Mouse (Mus musculus): Measurements from ENCODE around the gene Fxyd7. TPM values are rescaled to one million over a fixed set of nuclear protein-coding genes. Genes with fewer than 3 reads are reported as not detected.

Fxyd7 gene
- polyA plus RNA-seq, 1 experiment from 2014 or later, result 1.8 TPM

- peak overlapping the region; percentile 50 for H3K4me2 ChIP-seq (replicated peaks; ENCODE audit: low read depth, low read length)
- peak overlapping the region; percentile 38 for H3K4me3 ChIP-seq (ENCODE audit: low read depth, low read length)
- no peak for ATAC-seq
- no peak overlapping the region for H3K9ac ChIP-seq (replicated peaks; ENCODE audit: low read depth)
- H3K27me3 ChIP-seq (replicated peaks; ENCODE audit: insufficient read depth, low read length), result no peaks in the 10 kb centered on the region
- H3K27ac ChIP-seq (ENCODE audit: low read length), result peak overlapping the region; percentile 72; the same call in 1 of the 2 replicates
- TF ChIP-seq EP300 (IDR thresholded peaks at IDR 0.05), result no peak
- no peak for TF ChIP-seq CTCF (IDR thresholded peaks at IDR 0.05)
- H3K9me3 ChIP-seq (ENCODE audit: low read length), result no peaks in the 10 kb centered on the region
- no peaks in the 10 kb centered on the region for H3K36me3 ChIP-seq (ENCODE audit: insufficient read depth, low read length)
- H3K4me1 ChIP-seq (ENCODE audit: insufficient read depth, low read depth, low read length), result no peaks in the 10 kb centered on the region
- WGBS, result 23% methylated on average over 8 of the region's 8 CpGs
- no peak for DNase-seq (ENCODE audit: low spot score)
Observed at GRCm38 (mm10) chr7:31041023-31041407, 10.3 kb downstream of the Fxyd7 start.

DNA sequence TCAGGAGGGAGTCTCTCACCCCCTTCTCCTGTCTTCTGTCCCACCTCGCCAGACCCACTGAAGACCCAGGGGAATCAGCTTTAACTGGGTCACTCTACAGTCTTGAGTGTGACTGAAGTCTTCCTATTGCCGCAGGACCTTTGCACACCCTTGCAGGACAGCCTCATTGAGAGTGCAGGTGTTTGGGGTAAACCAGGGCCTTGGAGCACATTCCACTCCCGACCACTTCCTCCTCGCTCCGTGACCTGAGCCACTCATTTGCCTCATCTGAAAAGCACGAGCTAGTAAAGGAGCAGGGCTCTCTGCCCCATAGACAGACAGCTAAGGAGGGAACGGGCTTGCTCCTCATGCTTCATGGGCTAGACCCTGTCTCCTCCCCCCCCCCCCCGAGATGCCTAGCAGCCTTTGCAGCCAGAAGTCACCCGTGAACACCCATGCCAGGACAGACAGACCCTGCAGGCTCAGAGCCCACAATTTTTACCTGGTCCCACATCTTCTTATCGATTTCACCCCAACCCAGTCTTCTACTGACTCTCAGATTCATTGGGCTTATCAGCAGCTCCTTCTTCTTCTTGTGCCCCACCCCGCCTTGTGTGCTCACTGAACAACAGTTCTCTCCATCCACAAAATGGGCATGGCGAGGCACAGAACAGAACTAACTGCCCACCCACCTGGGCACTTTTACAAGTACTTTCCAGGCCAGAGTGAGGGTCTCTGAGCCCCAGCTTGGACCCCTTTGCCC lies 10.8 kb downstream of the Fxyd7 start:
- Histone ChIP-seq H3K4me3 (ENCODE audit: low read depth, low read length) (0 out of 2 replicates have a peak overlapping the region, but pooled peaks have one; percentile 38), H3K4me2 (replicated peaks; ENCODE audit: low read depth, low read length) (peak overlapping the region; percentile 50), H3K27me3 (replicated peaks; ENCODE audit: insufficient read depth, low read length) (no peaks in the 10 kb centered on the region), H3K27ac (ENCODE audit: low read length) (no peak overlapping the region), H3K9me3 (ENCODE audit: low read length) (no peaks in the 10 kb centered on the region), H3K36me3 (ENCODE audit: insufficient read depth, low read length) (no peaks in the 10 kb centered on the region), H3K4me1 (ENCODE audit: insufficient read depth, low read depth, low read length) (no peaks in the 10 kb centered on the region), H3K9ac (replicated peaks; ENCODE audit: low read depth) (no peak overlapping the region)
- TF ChIP-seq EP300 (IDR thresholded peaks at IDR 0.05), result no peak
- no peak for TF ChIP-seq CTCF (IDR thresholded peaks at IDR 0.05)
- 74% methylated on average over 11 of the region's 12 CpGs for WGBS
- ATAC-seq (no peak), DNase-seq (ENCODE audit: low spot score) (no peak)

GRCm38 (mm10) chr7:31039011-31039410 lies 12.3 kb downstream of the Fxyd7 start:
- Histone ChIP-seq H3K27me3 (replicated peaks; ENCODE audit: insufficient read depth, low read length) (no peaks in the 10 kb centered on the region), H3K4me1 (ENCODE audit: insufficient read depth, low read depth, low read length) (no peaks in the 10 kb centered on the region), H3K9me3 (ENCODE audit: low read length) (no peaks in the 10 kb centered on the region), H3K36me3 (ENCODE audit: insufficient read depth, low read length) (no peaks in the 10 kb centered on the region), H3K9ac (replicated peaks; ENCODE audit: low read depth) (no peak overlapping the region), H3K27ac (ENCODE audit: low read length) (no peak overlapping the region), H3K4me3 (ENCODE audit: low read depth, low read length) (no peak overlapping the region), H3K4me2 (replicated peaks; ENCODE audit: low read depth, low read length) (no peak overlapping the region)
- DNase-seq (ENCODE audit: low spot score), result no peak
- ATAC-seq, result no peak
- no peak for TF ChIP-seq EP300 (IDR thresholded peaks at IDR 0.05)
- TF ChIP-seq CTCF (IDR thresholded peaks at IDR 0.05), result no peak
- 78% methylated on average over 4 of the region's 4 CpGs for WGBS

GRCm38 (mm10) chr7:31037675-31038074 lies 13.6 kb downstream of the Fxyd7 start:
- no peak for DNase-seq (ENCODE audit: low spot score)
- Histone ChIP-seq H3K27ac (ENCODE audit: low read length) (no peak overlapping the region), H3K9ac (replicated peaks; ENCODE audit: low read depth) (no peak overlapping the region), H3K9me3 (ENCODE audit: low read length) (no peaks in the 10 kb centered on the region), H3K4me3 (ENCODE audit: low read depth, low read length) (no peak overlapping the region), H3K4me2 (replicated peaks; ENCODE audit: low read depth, low read length) (no peak overlapping the region), H3K36me3 (ENCODE audit: insufficient read depth, low read length) (no peaks in the 10 kb centered on the region), H3K27me3 (replicated peaks; ENCODE audit: insufficient read depth, low read length) (no peaks in the 10 kb centered on the region), H3K4me1 (ENCODE audit: insufficient read depth, low read depth, low read length) (no peaks in the 10 kb centered on the region)
- no peak for ATAC-seq
- WGBS, result 55% methylated on average over 2 of the region's 2 CpGs
- TF ChIP-seq CTCF (IDR thresholded peaks at IDR 0.05) (no peak), EP300 (IDR thresholded peaks at IDR 0.05) (no peak)

DNA sequence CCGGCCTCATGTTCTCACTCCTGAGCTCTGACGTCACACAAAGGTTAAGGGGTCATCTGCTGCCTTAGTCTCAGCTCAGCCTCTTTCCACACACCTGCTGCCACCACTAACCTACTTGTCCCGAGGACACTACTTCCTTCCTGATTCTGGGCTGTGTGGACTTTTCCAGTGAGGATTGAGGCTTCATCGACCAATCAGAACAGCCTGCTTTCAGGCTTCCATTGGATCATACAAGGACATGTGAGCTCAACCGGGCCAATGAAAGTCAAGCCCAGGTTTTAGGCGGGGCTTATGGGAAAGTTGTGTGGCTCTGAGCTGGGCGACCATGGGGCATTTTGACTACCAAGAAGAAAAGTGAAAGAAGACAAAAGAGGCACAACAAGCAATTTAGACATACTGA lies 14.3 kb downstream of the Fxyd7 start:
- no peaks in the 10 kb centered on the region for H3K27me3 ChIP-seq (replicated peaks; ENCODE audit: insufficient read depth, low read length)
- no peak overlapping the region for H3K27ac ChIP-seq (ENCODE audit: low read length)
- no peaks in the 10 kb centered on the region for H3K9me3 ChIP-seq (ENCODE audit: low read length)
- H3K4me3 ChIP-seq (ENCODE audit: low read depth, low read length), result no peak overlapping the region
- no peak for DNase-seq (ENCODE audit: low spot score)
- WGBS, result 71% methylated on average over 7 of the region's 7 CpGs
- H3K4me2 ChIP-seq (replicated peaks; ENCODE audit: low read depth, low read length), result no peak overlapping the region
- ATAC-seq, result no peak
- H3K36me3 ChIP-seq (ENCODE audit: insufficient read depth, low read length), result no peaks in the 10 kb centered on the region
- no peak for TF ChIP-seq EP300 (IDR thresholded peaks at IDR 0.05)
- TF ChIP-seq CTCF (IDR thresholded peaks at IDR 0.05), result no peak
- no peaks in the 10 kb centered on the region for H3K4me1 ChIP-seq (ENCODE audit: insufficient read depth, low read depth, low read length)
- H3K9ac ChIP-seq (replicated peaks; ENCODE audit: low read depth), result no peak overlapping the region

- no peak overlapping the region for H3K27ac ChIP-seq (ENCODE audit: low read length)
- H3K9ac ChIP-seq (replicated peaks; ENCODE audit: low read depth), result no peak overlapping the region
- TF ChIP-seq EP300 (IDR thresholded peaks at IDR 0.05), result no peak
- no peaks in the 10 kb centered on the region for H3K4me1 ChIP-seq (ENCODE audit: insufficient read depth, low read depth, low read length)
- 68% methylated on average over 11 of the region's 11 CpGs for WGBS
- H3K4me3 ChIP-seq (ENCODE audit: low read depth, low read length), result no peak overlapping the region
- H3K36me3 ChIP-seq (ENCODE audit: insufficient read depth, low read length), result no peaks in the 10 kb centered on the region
- ATAC-seq, result no peak
- DNase-seq (ENCODE audit: low spot score), result no peak
- H3K9me3 ChIP-seq (ENCODE audit: low read length), result no peaks in the 10 kb centered on the region
- H3K27me3 ChIP-seq (replicated peaks; ENCODE audit: insufficient read depth, low read length), result no peaks in the 10 kb centered on the region
- H3K4me2 ChIP-seq (replicated peaks; ENCODE audit: low read depth, low read length), result no peak overlapping the region
Observed at GRCm38 (mm10) chr7:31035291-31035690, 16.0 kb downstream of the Fxyd7 start.

Data from lung, postnatal 0 days (tissue).